Mouse (Mus musculus): Measurements from ENCODE around the gene Fam149b. TPM values are rescaled to one million over a fixed set of nuclear protein-coding genes. Genes with fewer than 3 reads are reported as not detected.
"Not testable (repeated sequence)": the region's sequence is repeated elsewhere in the genome, so short reads cannot be mapped to it uniquely, and the experiment has no call there.

The Fam149b gene
- 21.3 and 28.7 TPM in 2 replicates for polyA plus RNA-seq (2012; rRNA removed)

GRCm38 (mm10) chr14:20347991-20348541 lies at the start of gene Fam149b, which contains the start of gene Ecd:
Gene Fam149b, plus strand, starts transcription at chr14:20348162.
Gene Ecd, minus strand, starts transcription at chr14:20348121.
- WGBS, result under 1% methylated on average over 42 of the region's 42 CpGs
- DNase-seq (ENCODE audit: low read depth, low spot score), result peak; percentile 97

GRCm38 (mm10) chr14:20305085-20305484 lies 42.9 kb upstream of the Fam149b start:
- WGBS, result 69% methylated on average over 2 of the region's 2 CpGs
- not testable (repeated sequence) for DNase-seq (ENCODE audit: low read depth, low spot score)

GRCm38 (mm10) chr14:20315137-20315536 lies 32.8 kb upstream of the Fam149b start:
- WGBS, result 9% methylated on average over 1 of the region's 1 CpGs
- no peak for DNase-seq (ENCODE audit: low read depth, low spot score)

- WGBS, result 85% methylated on average over 3 of the region's 3 CpGs
Observed at GRCm38 (mm10) chr14:20319420-20319819, 28.5 kb upstream of the Fam149b start.

GRCm38 (mm10) chr14:20324196-20324595 lies 23.8 kb upstream of the Fam149b start:
- 95% methylated on average over 9 of the region's 9 CpGs for WGBS
- DNase-seq (ENCODE audit: low read depth, low spot score), result no peak

More at GRCm38 (mm10) chr14:20319420-20319819, 28.5 kb upstream of the Fam149b start:
- DNase-seq (ENCODE audit: low read depth, low spot score), result no peak

GRCm38 (mm10) chr14:20328474-20328873 lies 19.5 kb upstream of the Fam149b start:
- no peak for DNase-seq (ENCODE audit: low read depth, low spot score)
- 63% methylated on average over 9 of the region's 9 CpGs for WGBS

GRCm38 (mm10) chr14:20331316-20331715 lies 16.6 kb upstream of the Fam149b start:
- no peak for DNase-seq (ENCODE audit: low read depth, low spot score)
- WGBS, result 93% methylated on average over 4 of the region's 4 CpGs

- 96% methylated on average over 5 of the region's 5 CpGs for WGBS
- no peak for DNase-seq (ENCODE audit: low read depth, low spot score)
Observed at GRCm38 (mm10) chr14:20339415-20339814, 8.5 kb upstream of the Fam149b start.

GRCm38 (mm10) chr14:20340149-20340548 lies 7.8 kb upstream of the Fam149b start:
- DNase-seq (ENCODE audit: low read depth, low spot score), result no peak
- 85% methylated on average over 8 of the region's 8 CpGs for WGBS

- 68% methylated on average over 7 of the region's 7 CpGs for WGBS
- no peak for DNase-seq (ENCODE audit: low read depth, low spot score)
Observed at GRCm38 (mm10) chr14:20340866-20341265, 7.1 kb upstream of the Fam149b start.

- DNase-seq (ENCODE audit: low read depth, low spot score), result no peak
- 44% methylated on average over 9 of the region's 9 CpGs for WGBS
Observed at GRCm38 (mm10) chr14:20345885-20346284, 2.1 kb upstream of the Fam149b start.

- DNase-seq (ENCODE audit: low read depth, low spot score), result no peak
- 1% methylated on average over 15 of the region's 15 CpGs for WGBS
Observed at GRCm38 (mm10) chr14:20347441-20347990, 446 bp upstream of the Fam149b start.

- no peak for DNase-seq (ENCODE audit: low read depth, low spot score)
- 93% methylated on average over 4 of the region's 4 CpGs for WGBS
Observed at GRCm38 (mm10) chr14:20363230-20363629, 15.3 kb downstream of the Fam149b start.

GRCm38 (mm10) chr14:20368271-20368670 lies 20.3 kb downstream of the Fam149b start:
- WGBS, result 94% methylated on average over 3 of the region's 3 CpGs

GRCm38 (mm10) chr14:20370798-20371197 lies 22.8 kb downstream of the Fam149b start:
- DNase-seq (ENCODE audit: low read depth, low spot score), result no peak
- WGBS, result 86% methylated on average over 7 of the region's 7 CpGs

More at GRCm38 (mm10) chr14:20368271-20368670, 20.3 kb downstream of the Fam149b start:
- no peak for DNase-seq (ENCODE audit: low read depth, low spot score)

- 21% methylated on average over 1 of the region's 1 CpGs for WGBS
Observed at GRCm38 (mm10) chr14:20371854-20372253, 23.9 kb downstream of the Fam149b start.

GRCm38 (mm10) chr14:20377112-20377521 lies 29.2 kb downstream of the Fam149b start:
- no peak for DNase-seq (ENCODE audit: low read depth, low spot score)
- 49% methylated on average over 4 of the region's 4 CpGs for WGBS

More at GRCm38 (mm10) chr14:20371854-20372253, 23.9 kb downstream of the Fam149b start:
- DNase-seq (ENCODE audit: low read depth, low spot score), result no peak

GRCm38 (mm10) chr14:20378313-20379061 lies 30.5 kb downstream of the Fam149b start:
- DNase-seq (ENCODE audit: low read depth, low spot score), result no peak
- WGBS, result 24% methylated on average over 13 of the region's 13 CpGs

- no peak for DNase-seq (ENCODE audit: low read depth, low spot score)
- WGBS, result 72% methylated on average over 5 of the region's 5 CpGs
Observed at GRCm38 (mm10) chr14:20379087-20379640, 31.2 kb downstream of the Fam149b start.

- DNase-seq (ENCODE audit: low read depth, low spot score), result no peak
- 82% methylated on average over 9 of the region's 9 CpGs for WGBS
Observed at GRCm38 (mm10) chr14:20379753-20380430, 31.9 kb downstream of the Fam149b start.
